8 mouse cellular contexts compared by ENCODE assay signal in genomic region chr17:25474330-25475077, GRCm38 (mm10). TPM values are rescaled to one million over a fixed set of nuclear protein-coding genes. Genes with fewer than 3 reads are reported as not detected.
DNase-seq lines count a peak whose midpoint lies in the region; ATAC-seq lines count a peak whose summit lies in the region.

No protein-coding gene starts in this region.

- peak overlapping the region; percentile 53; the same call in 1 of the 2 replicates for H3K9ac ChIP-seq in forebrain, embryonic 13.5 days
- peak overlapping the region; percentile 66 for H3K9ac ChIP-seq in hindbrain, embryonic 13.5 days

- no peak overlapping the region for H3K27ac ChIP-seq in forebrain, embryonic 13.5 days
- no peak overlapping the region for H3K27ac ChIP-seq in hindbrain, embryonic 13.5 days

- peak; percentile 52 for ATAC-seq in forebrain, embryonic 13.5 days
- peak; percentile 41; the same call in 1 of the 2 replicates for ATAC-seq in hindbrain, embryonic 13.5 days (ENCODE audit: low FRiP score)

- H3K36me3 ChIP-seq in forebrain, embryonic 13.5 days (ENCODE audit: poor library complexity, severe bottlenecking) = no peaks in the 10 kb centered on the region
- no peaks in the 10 kb centered on the region for H3K36me3 ChIP-seq in hindbrain, embryonic 13.5 days

- peak overlapping the region; percentile 32 for H3K4me3 ChIP-seq in forebrain, embryonic 13.5 days
- peak overlapping the region; percentile 36 for H3K4me3 ChIP-seq in hindbrain, embryonic 13.5 days

- peaks cover 12% of the 10 kb centered on the region for H3K4me1 ChIP-seq in forebrain, embryonic 13.5 days
- H3K4me1 ChIP-seq in hindbrain, embryonic 13.5 days (replicated peaks) = peaks cover 17% of the 10 kb centered on the region

- H3K4me2 ChIP-seq in forebrain, embryonic 13.5 days = peak overlapping the region; percentile 64
- peak overlapping the region; percentile 65 for H3K4me2 ChIP-seq in hindbrain, embryonic 13.5 days

- no peaks in the 10 kb centered on the region for H3K9me3 ChIP-seq in forebrain, embryonic 13.5 days (replicated peaks)
- H3K9me3 ChIP-seq in hindbrain, embryonic 13.5 days = no peaks in the 10 kb centered on the region

- peaks cover 77% of the 10 kb centered on the region for H3K27me3 ChIP-seq in forebrain, embryonic 13.5 days
- peaks cover 76% of the 10 kb centered on the region for H3K27me3 ChIP-seq in hindbrain, embryonic 13.5 days

- DNase-seq in MN1 (ENCODE audit: low spot score) = peak; percentile 90
- peak; percentile 69 for DNase-seq in c-Kit-positive CD71-positive TER-119-negative erythroid progenitor cells, embryonic 14.5 days (ENCODE audit: low read depth)
- peak; percentile 54 to 57 for DNase-seq in layer of hippocampus, postnatal 14 days (ENCODE audit: low spot score in 2 of 2)
- DNase-seq in lung, postnatal 25 days (ENCODE audit: low spot score) = peak; percentile 62
- peak; percentile 85 for DNase-seq in retina, postnatal 1 day
- DNase-seq in urinary bladder, postnatal 14 days (ENCODE audit: low spot score) = peak; percentile 72

- 1% methylated on average over 38 of the region's 38 CpGs for WGBS in forebrain, embryonic 13.5 days
- 2% methylated on average over 38 of the region's 38 CpGs for WGBS in hindbrain, embryonic 13.5 days

RNA-seq across cellular contexts. Expression of gene Tekt4, which starts 20.1 kb away (rescaled TPM):
- polyA plus RNA-seq in forebrain, embryonic 13.5 days (2015; fragmentation: Nextera tagmentation; extraction: Ambion mirVana) = 0.57 and 0.82 TPM in 2 replicates
- 1.1 and 2.0 TPM in 2 replicates for polyA plus RNA-seq in hindbrain, embryonic 13.5 days (2015; fragmentation: Nextera tagmentation; extraction: Ambion mirVana)
- 1 to 10 TPM; 3.3 to 4.6 TPM for total RNA-seq in layer of hippocampus, postnatal 14 days (2021)

RNA-seq across cellular contexts. Expression of gene Sstr5, which starts 22.6 kb away (rescaled TPM):
- 0.10 and 0.11 TPM in 2 replicates for polyA plus RNA-seq in forebrain, embryonic 13.5 days (2015; fragmentation: Nextera tagmentation; extraction: Ambion mirVana)
- polyA plus RNA-seq in hindbrain, embryonic 13.5 days (2015; fragmentation: Nextera tagmentation; extraction: Ambion mirVana) = 0.38 and 0.45 TPM in 2 replicates
- total RNA-seq in layer of hippocampus, postnatal 14 days (2021) = under 1 TPM; 0.14 to 0.16 TPM

RNA-seq across cellular contexts. Expression of gene Cacna1h, which starts 40.9 kb away (rescaled TPM):
- 7.9 and 9.1 TPM in 2 replicates for polyA plus RNA-seq in forebrain, embryonic 13.5 days (2015; fragmentation: Nextera tagmentation; extraction: Ambion mirVana)
- 9.7 and 10.2 TPM in 2 replicates for polyA plus RNA-seq in hindbrain, embryonic 13.5 days (2015; fragmentation: Nextera tagmentation; extraction: Ambion mirVana)
- 10 to 100 TPM; 80.9 to 98.4 TPM for total RNA-seq in layer of hippocampus, postnatal 14 days (2021)
